Mouse (Mus musculus) E14TG2a.4 (cell line): Measurements from ENCODE around the gene Evi2a.

Source experiments
- H3K27me3 ChIP-seq: 2 replicates; pipeline ENCODE4 v1.6.1; 2014; ENCODE audit warnings: low read length, control low read depth; ENCODE audit not compliant: insufficient read depth
- H3K36me3 ChIP-seq: 2 replicates; pipeline ENCODE4 v1.6.1; 2014; ENCODE audit warnings: low read length, control low read depth; ENCODE audit not compliant: insufficient read depth
- H3K4me1 ChIP-seq: replicated peaks from 2 replicates; pipeline ENCODE4 v1.6.1; 2014; ENCODE audit warnings: low read depth, low read length, control low read depth
- H3K4me3 ChIP-seq: replicated peaks from 2 replicates; pipeline ENCODE4 v1.5.1; 2014; ENCODE audit warnings: mild to moderate bottlenecking, low read length
- H3K9me3 ChIP-seq: 2 replicates; pipeline ENCODE4 v1.6.1; 2014; ENCODE audit warnings: low read length, control low read depth
- CTCF ChIP-seq: conservative IDR thresholded peaks from 2 replicates; pipeline ENCODE4 v1.5.1; 2014; ENCODE audit warnings: low read length
- NANOG ChIP-seq: IDR thresholded peaks from 2 replicates; pipeline ENCODE4 v1.6.1; 2014; ENCODE audit warnings: borderline replicate concordance, low read length, mixed read lengths
- POU5F1 ChIP-seq: IDR thresholded peaks from 2 replicates; pipeline ENCODE4 v1.6.1; 2014; ENCODE audit warnings: low read length, borderline replicate concordance

Gene Evi2a

GRCm38 (mm10) chr11:79530333-79530761, at the start of gene Evi2a, which contains the start of gene Evi2:
Gene Evi2a (minus strand): TSS chr11:79530609.
Gene Evi2 (minus strand): TSS chr11:79530589.
- no peak within 1 kb of the TSS for H3K4me3 ChIP-seq

DNA sequence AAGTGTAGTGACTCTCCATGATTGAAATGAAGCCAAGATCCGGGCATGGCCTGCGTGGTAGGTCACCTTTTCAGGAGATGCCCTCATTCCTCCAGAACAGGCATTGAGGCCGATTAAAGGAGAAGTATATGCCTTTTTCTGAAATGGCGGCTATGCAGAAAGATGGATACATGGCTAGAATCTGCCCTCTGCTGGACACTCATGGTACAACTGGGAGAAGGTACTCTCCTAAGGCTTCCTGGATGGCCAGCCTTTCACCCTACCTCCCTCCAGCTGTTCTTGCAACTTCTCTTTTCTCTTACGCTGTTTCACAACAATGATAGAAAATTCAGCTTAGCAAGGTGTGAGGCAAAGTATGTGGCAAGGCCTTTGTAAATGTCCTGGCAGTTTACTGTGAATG, 47.3 kb upstream of the Evi2a start:
- TF ChIP-seq NANOG (no peak), CTCF (peak; percentile 76)

More at GRCm38 (mm10) chr11:79530333-79530761, at the start of gene Evi2a, which contains the start of gene Evi2:
- Histone ChIP-seq H3K4me1 (no peaks in the 10 kb centered on the region), H3K27me3 (no peaks in the 10 kb centered on the region), H3K36me3 (0 out of 2 replicates have a peak, but pooled peaks cover 3% of the 10 kb centered on the region), H3K9me3 (no peaks in the 10 kb centered on the region)
- no peak for TF ChIP-seq CTCF
- no peak for TF ChIP-seq POU5F1
- no peak for TF ChIP-seq NANOG

GRCm38 (mm10) chr11:79575383-79576073, 45.1 kb upstream of the Evi2a start:
- no peak overlapping the region for H3K4me3 ChIP-seq
- H3K9me3 ChIP-seq: no peaks in the 10 kb centered on the region
- H3K27me3 ChIP-seq: no peaks in the 10 kb centered on the region

More for the DNA sequence above, 47.3 kb upstream of the Evi2a start:
- Histone ChIP-seq H3K4me3 (no peak overlapping the region), H3K36me3 (peaks cover 12% of the 10 kb centered on the region), H3K4me1 (peaks cover 7% of the 10 kb centered on the region; the same call in 1 of the 2 replicates), H3K27me3 (no peaks in the 10 kb centered on the region), H3K9me3 (no peaks in the 10 kb centered on the region)

GRCm38 (mm10) chr11:79573836-79574235, 43.4 kb upstream of the Evi2a start:
- H3K27me3 ChIP-seq: no peaks in the 10 kb centered on the region
- no peaks in the 10 kb centered on the region for H3K9me3 ChIP-seq
- no peak overlapping the region for H3K4me3 ChIP-seq
- peaks cover 7% of the 10 kb centered on the region; the same call in 1 of the 2 replicates for H3K4me1 ChIP-seq
- H3K36me3 ChIP-seq: peaks cover 23% of the 10 kb centered on the region
- TF ChIP-seq CTCF (no peak), POU5F1 (no peak), NANOG (no peak)

More at GRCm38 (mm10) chr11:79575383-79576073, 45.1 kb upstream of the Evi2a start:
- TF ChIP-seq NANOG (no peak), CTCF (no peak), POU5F1 (no peak)
- Histone ChIP-seq H3K36me3 (peaks cover 14% of the 10 kb centered on the region), H3K4me1 (peaks cover 7% of the 10 kb centered on the region; the same call in 1 of the 2 replicates)

GRCm38 (mm10) chr11:79570319-79570718, 39.9 kb upstream of the Evi2a start:
- no peaks in the 10 kb centered on the region for H3K27me3 ChIP-seq
- H3K9me3 ChIP-seq: no peaks in the 10 kb centered on the region
- no peaks in the 10 kb centered on the region for H3K4me1 ChIP-seq
- peaks cover 26% of the 10 kb centered on the region for H3K36me3 ChIP-seq
- H3K4me3 ChIP-seq: no peak overlapping the region
- TF ChIP-seq NANOG: no peak

- no peaks in the 10 kb centered on the region for H3K4me1 ChIP-seq
Measured at GRCm38 (mm10) chr11:79568197-79568911, 37.9 kb upstream of the Evi2a start.

DNA sequence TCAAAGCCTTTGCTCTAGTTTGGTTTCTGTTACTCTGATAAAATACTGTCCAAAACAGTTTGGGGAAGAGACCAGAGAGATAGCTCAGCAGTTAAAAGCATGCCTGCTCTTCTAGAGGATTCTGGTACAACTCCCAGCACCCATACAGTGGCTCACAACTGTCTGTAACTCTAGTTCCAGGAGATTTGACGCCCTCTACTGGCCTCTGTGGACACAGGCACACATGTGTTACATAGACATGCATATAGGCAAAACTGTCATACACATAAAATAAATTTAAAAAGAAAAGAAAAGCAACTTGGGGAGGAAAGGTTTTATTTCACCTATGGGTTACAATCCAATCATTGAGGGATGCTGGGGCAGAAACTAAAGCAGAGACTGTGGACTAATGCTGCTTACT, 36.5 kb upstream of the Evi2a start:
- H3K9me3 ChIP-seq: no peaks in the 10 kb centered on the region
- H3K36me3 ChIP-seq: peaks cover 33% of the 10 kb centered on the region
- no peaks in the 10 kb centered on the region for H3K4me1 ChIP-seq
- H3K27me3 ChIP-seq: no peaks in the 10 kb centered on the region
- no peak overlapping the region for H3K4me3 ChIP-seq
- TF ChIP-seq CTCF (peak; percentile 32; the same call in 1 of the 2 replicates), POU5F1 (no peak)

More at GRCm38 (mm10) chr11:79568197-79568911, 37.9 kb upstream of the Evi2a start:
- TF ChIP-seq NANOG (no peak), CTCF (no peak), POU5F1 (no peak)
- H3K9me3 ChIP-seq: no peaks in the 10 kb centered on the region
- H3K36me3 ChIP-seq: peaks cover 29% of the 10 kb centered on the region
- no peaks in the 10 kb centered on the region for H3K27me3 ChIP-seq
- no peak overlapping the region for H3K4me3 ChIP-seq

GRCm38 (mm10) chr11:79563493-79563892, 33.1 kb upstream of the Evi2a start:
- H3K27me3 ChIP-seq: no peaks in the 10 kb centered on the region
- H3K4me3 ChIP-seq: no peak overlapping the region
- H3K36me3 ChIP-seq: peaks cover 19% of the 10 kb centered on the region
- TF ChIP-seq POU5F1 (no peak), NANOG (no peak), CTCF (no peak)
- no peaks in the 10 kb centered on the region for H3K4me1 ChIP-seq
- H3K9me3 ChIP-seq: no peaks in the 10 kb centered on the region
